Mouse (Mus musculus): Measurements from ENCODE around the gene Add1. TPM values are rescaled to one million over a fixed set of nuclear protein-coding genes. Genes with fewer than 3 reads are reported as not detected.
"Not testable (repeated sequence)": the region's sequence is repeated elsewhere in the genome, so short reads cannot be mapped to it uniquely, and the experiment has no call there.

The Add1 gene
- polyA plus RNA-seq, 1 experiment = 152 TPM

- TF ChIP-seq POLR2A (IDR thresholded peaks at IDR 0.05; ENCODE audit: low read depth, low read length) (no peak), CTCF (IDR thresholded peaks at IDR 0.05; ENCODE audit: extremely low read depth, insufficient read depth, insufficient read length, insufficient replicate concordance) (no peak)
- no peak overlapping the region for H3K27ac ChIP-seq (ENCODE audit: insufficient read depth, low read length)
Measured at GRCm38 (mm10) chr5:34571551-34571950, 1.9 kb upstream of the Add1 start.

DNA sequence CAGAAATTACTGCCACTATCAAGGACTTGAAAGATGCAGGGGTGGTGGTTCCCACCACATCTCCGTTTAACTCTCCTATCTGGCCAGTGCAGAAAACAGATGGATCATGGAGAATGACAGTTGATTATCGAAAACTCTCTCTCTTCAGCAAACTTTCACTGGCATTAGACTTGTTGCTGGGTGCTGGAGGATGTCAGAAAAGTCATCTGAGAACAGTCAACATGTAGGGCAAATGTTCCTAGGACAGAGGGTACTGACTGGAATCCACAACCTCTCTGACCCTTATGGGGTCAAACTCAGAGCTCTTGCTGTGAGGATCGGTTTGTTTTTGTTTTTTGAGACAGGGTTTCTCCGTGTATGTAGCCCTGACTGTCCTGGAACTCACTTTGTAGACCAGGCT is 896 bp upstream of the Add1 start:
- H3K27me3 ChIP-seq (ENCODE audit: control insufficient read depth, insufficient read depth, low read length); H3K4me3 ChIP-seq (ENCODE audit: extremely low read depth, insufficient read depth, insufficient read length); H3K36me3 ChIP-seq (ENCODE audit: control insufficient read depth, insufficient read depth, low read length); DNase-seq (ENCODE audit: low read depth in 1 of 2, low spot score in 2 of 2): not testable (repeated sequence)
- Histone ChIP-seq H3K4me1 (ENCODE audit: control insufficient read depth, insufficient read depth, insufficient read length) (peaks cover 12% of the 10 kb centered on the region; the same call in 1 of the 2 replicates), H3K27ac (ENCODE audit: insufficient read depth, low read length) (peak overlapping the region; percentile 92)
- 60% methylated on average over 4 of the region's 4 CpGs for WGBS

More at GRCm38 (mm10) chr5:34571551-34571950, 1.9 kb upstream of the Add1 start:
- DNase-seq (ENCODE audit: low read depth in 1 of 2, low spot score in 2 of 2) = no peak
- no peak overlapping the region for H3K4me3 ChIP-seq (ENCODE audit: extremely low read depth, insufficient read depth, insufficient read length)
- no peaks in the 10 kb centered on the region for H3K36me3 ChIP-seq (ENCODE audit: control insufficient read depth, insufficient read depth, low read length)
- H3K27me3 ChIP-seq (ENCODE audit: control insufficient read depth, insufficient read depth, low read length) = no peaks in the 10 kb centered on the region
- H3K4me1 ChIP-seq (ENCODE audit: control insufficient read depth, insufficient read depth, insufficient read length) = peaks cover 7% of the 10 kb centered on the region; the same call in 1 of the 2 replicates
- 88% methylated on average over 3 of the region's 3 CpGs for WGBS

DNA sequence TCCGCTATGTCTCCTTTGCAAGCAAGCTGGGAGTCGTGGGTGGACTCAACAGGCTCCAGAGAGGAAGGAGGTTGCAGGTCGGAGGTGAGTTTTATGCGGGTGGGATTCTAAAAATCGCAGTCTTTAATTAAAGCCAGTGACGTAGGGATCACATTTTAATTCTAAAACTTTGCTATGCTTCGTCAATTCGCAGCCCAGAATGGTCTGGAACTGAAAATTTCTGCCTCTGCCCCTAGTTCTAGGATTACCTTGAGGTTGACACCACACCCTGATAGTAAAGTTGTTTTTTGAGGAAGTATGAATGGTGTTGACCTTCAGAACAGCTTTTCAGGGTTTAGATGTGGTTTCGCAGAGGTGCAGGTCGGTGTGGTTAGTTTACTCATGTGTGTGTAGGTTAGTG is 1.3 kb downstream of the Add1 start:
- peak overlapping the region; percentile 84 for H3K27ac ChIP-seq (ENCODE audit: insufficient read depth, low read length)
- 5% methylated on average over 10 of the region's 10 CpGs for WGBS
- no peaks in the 10 kb centered on the region for H3K36me3 ChIP-seq (ENCODE audit: control insufficient read depth, insufficient read depth, low read length)
- DNase-seq (ENCODE audit: low read depth in 1 of 2, low spot score in 2 of 2) = peak; percentile 34
- peaks cover 12% of the 10 kb centered on the region; the same call in 1 of the 2 replicates for H3K4me1 ChIP-seq (ENCODE audit: control insufficient read depth, insufficient read depth, insufficient read length)
- TF ChIP-seq POLR2A (IDR thresholded peaks at IDR 0.05; ENCODE audit: low read depth, low read length) = no peak; the same call in 1 of the 2 replicates
- no peak for TF ChIP-seq CTCF (IDR thresholded peaks at IDR 0.05; ENCODE audit: extremely low read depth, insufficient read depth, insufficient read length, insufficient replicate concordance)
- peak overlapping the region; percentile 65 for H3K4me3 ChIP-seq (ENCODE audit: extremely low read depth, insufficient read depth, insufficient read length)
- no peaks in the 10 kb centered on the region for H3K27me3 ChIP-seq (ENCODE audit: control insufficient read depth, insufficient read depth, low read length)

GRCm38 (mm10) chr5:34576286-34576685 is 2.8 kb downstream of the Add1 start:
- WGBS = 97% methylated on average over 1 of the region's 1 CpGs
- no peak overlapping the region for H3K4me3 ChIP-seq (ENCODE audit: extremely low read depth, insufficient read depth, insufficient read length)
- no peak for DNase-seq (ENCODE audit: low read depth in 1 of 2, low spot score in 2 of 2)
- TF ChIP-seq CTCF (IDR thresholded peaks at IDR 0.05; ENCODE audit: extremely low read depth, insufficient read depth, insufficient read length, insufficient replicate concordance) (no peak), POLR2A (IDR thresholded peaks at IDR 0.05; ENCODE audit: low read depth, low read length) (no peak)
- H3K27ac ChIP-seq (ENCODE audit: insufficient read depth, low read length) = no peak overlapping the region
- no peaks in the 10 kb centered on the region for H3K36me3 ChIP-seq (ENCODE audit: control insufficient read depth, insufficient read depth, low read length)
- H3K27me3 ChIP-seq (ENCODE audit: control insufficient read depth, insufficient read depth, low read length) = no peaks in the 10 kb centered on the region
- peaks cover 12% of the 10 kb centered on the region; the same call in 1 of the 2 replicates for H3K4me1 ChIP-seq (ENCODE audit: control insufficient read depth, insufficient read depth, insufficient read length)

DNA sequence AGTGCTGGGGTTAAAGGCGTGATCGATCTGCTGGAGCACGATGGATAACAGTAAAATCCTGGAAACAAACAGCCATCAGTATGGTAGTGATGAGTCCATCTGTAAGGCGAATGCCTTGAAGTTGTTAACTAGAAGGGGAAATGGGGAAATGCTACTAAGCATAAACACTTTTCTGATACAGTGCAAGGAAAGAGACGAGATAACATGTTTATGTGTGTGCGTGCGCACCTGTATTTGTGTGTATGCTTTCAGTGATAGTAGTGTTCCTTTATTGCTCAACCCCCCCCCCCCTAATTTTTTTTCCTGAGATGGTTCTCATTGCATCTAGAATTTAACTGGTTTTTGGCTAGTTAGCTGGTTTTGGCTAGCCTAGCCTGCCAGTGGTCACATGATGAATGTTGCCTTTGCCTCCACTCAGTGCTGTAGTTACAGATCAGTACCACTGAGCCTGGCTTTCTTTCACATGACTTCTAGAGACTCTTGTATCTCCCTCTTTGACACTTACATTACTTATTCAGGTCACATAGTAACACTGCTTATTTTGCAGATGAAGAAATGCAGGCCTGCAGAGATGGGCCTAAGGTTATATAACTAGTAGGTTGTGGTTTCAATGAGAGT is 4.7 kb downstream of the Add1 start:
- Histone ChIP-seq H3K4me1 (ENCODE audit: control insufficient read depth, insufficient read depth, insufficient read length) (peaks cover 8% of the 10 kb centered on the region; the same call in 1 of the 2 replicates), H3K36me3 (ENCODE audit: control insufficient read depth, insufficient read depth, low read length) (0 out of 2 replicates have a peak, but pooled peaks cover 1% of the 10 kb centered on the region), H3K27me3 (ENCODE audit: control insufficient read depth, insufficient read depth, low read length) (no peaks in the 10 kb centered on the region), H3K27ac (ENCODE audit: insufficient read depth, low read length) (no peak overlapping the region), H3K4me3 (ENCODE audit: extremely low read depth, insufficient read depth, insufficient read length) (no peak overlapping the region)
- DNase-seq (ENCODE audit: low read depth in 1 of 2, low spot score in 2 of 2) = no peak
- TF ChIP-seq CTCF (IDR thresholded peaks at IDR 0.05; ENCODE audit: extremely low read depth, insufficient read depth, insufficient read length, insufficient replicate concordance) (no peak), POLR2A (IDR thresholded peaks at IDR 0.05; ENCODE audit: low read depth, low read length) (no peak)
- 92% methylated on average over 7 of the region's 7 CpGs for WGBS

DNA sequence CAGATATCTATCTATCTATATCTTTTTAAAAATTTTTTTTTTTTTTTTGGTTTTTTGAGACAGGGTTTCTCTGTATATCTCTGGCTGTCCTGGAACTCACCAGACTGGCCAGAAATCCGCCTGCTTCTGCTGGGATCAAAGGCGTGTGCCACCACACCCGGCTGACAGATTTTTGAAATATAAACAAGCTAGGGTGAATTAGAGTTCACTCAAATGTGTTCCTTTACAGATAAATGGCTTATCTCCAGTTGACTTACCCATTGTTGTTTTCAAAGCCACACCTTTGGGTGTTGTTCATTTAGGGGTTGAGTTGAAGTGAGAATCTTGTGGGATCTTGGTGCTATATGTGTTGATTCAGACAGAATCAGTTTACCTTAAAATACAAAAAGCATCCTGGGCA is 5.9 kb downstream of the Add1 start:
- Histone ChIP-seq H3K27me3 (ENCODE audit: control insufficient read depth, insufficient read depth, low read length) (no peaks in the 10 kb centered on the region), H3K27ac (ENCODE audit: insufficient read depth, low read length) (no peak overlapping the region)
- DNase-seq (ENCODE audit: low read depth in 1 of 2, low spot score in 2 of 2) = no peak

DNA sequence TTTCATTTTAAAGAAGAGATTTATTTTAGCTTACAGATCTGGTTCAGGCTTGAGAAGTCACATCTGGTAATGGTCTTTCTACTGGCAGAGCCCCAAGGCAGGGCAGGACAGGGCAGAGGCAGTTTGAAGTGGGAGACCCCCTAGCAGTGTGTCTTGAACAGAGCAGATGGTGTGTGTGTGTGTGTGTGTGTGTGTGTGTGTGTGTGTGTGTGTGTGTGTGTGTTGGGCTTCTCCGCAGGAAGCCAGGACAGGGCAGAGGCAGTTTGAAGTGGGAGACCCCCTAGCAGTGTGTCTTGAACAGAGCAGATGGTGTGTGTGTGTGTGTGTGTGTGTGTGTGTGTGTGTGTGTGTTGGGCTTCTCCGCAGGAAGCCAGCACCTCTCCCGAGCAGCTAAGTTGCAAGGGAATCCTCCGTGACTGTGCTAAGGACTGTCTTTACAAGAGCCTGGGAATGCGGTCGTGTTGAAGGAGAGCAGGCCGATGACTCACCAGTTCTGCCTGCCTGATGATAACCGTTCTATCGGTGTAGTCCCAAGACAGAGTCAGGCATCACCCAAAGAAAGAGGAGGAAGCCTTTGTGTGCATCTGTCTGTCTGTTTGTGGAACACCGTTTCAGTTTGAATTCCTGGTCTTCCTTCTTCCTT is 8.3 kb downstream of the Add1 start:
- 50% methylated on average over 10 of the region's 10 CpGs for WGBS
- H3K27me3 ChIP-seq (ENCODE audit: control insufficient read depth, insufficient read depth, low read length); H3K4me3 ChIP-seq (ENCODE audit: extremely low read depth, insufficient read depth, insufficient read length); H3K36me3 ChIP-seq (ENCODE audit: control insufficient read depth, insufficient read depth, low read length); H3K4me1 ChIP-seq (ENCODE audit: control insufficient read depth, insufficient read depth, insufficient read length); H3K27ac ChIP-seq (ENCODE audit: insufficient read depth, low read length); DNase-seq (ENCODE audit: low read depth in 1 of 2, low spot score in 2 of 2): not testable (repeated sequence)

More for the DNA sequence above, 5.9 kb downstream of the Add1 start:
- Histone ChIP-seq H3K4me1 (ENCODE audit: control insufficient read depth, insufficient read depth, insufficient read length) (peaks cover 10% of the 10 kb centered on the region), H3K4me3 (ENCODE audit: extremely low read depth, insufficient read depth, insufficient read length) (no peak overlapping the region), H3K36me3 (ENCODE audit: control insufficient read depth, insufficient read depth, low read length) (0 out of 2 replicates have a peak, but pooled peaks cover 1% of the 10 kb centered on the region)
- TF ChIP-seq POLR2A (IDR thresholded peaks at IDR 0.05; ENCODE audit: low read depth, low read length) (no peak), CTCF (IDR thresholded peaks at IDR 0.05; ENCODE audit: extremely low read depth, insufficient read depth, insufficient read length, insufficient replicate concordance) (no peak)
- 77% methylated on average over 3 of the region's 3 CpGs for WGBS

Data from spleen, adult 2 months (tissue).